Mouse (Mus musculus) thymus, adult 2 months (tissue): ENCODE measurements around the gene Polr3h.

Source experiments
- CTCF ChIP-seq: fragments of 200-500 bp; IDR thresholded peaks from 2 replicates; pipeline ENCODE4 v1.5.1; 2012; ENCODE audit warnings: mild to moderate bottlenecking, control low read depth, low read length, moderate library complexity, borderline replicate concordance; ENCODE audit not compliant: control insufficient read depth, poor library complexity, insufficient read depth; ENCODE audit errors: extremely low read depth
- POLR2A ChIP-seq: fragments of 200-500 bp; IDR thresholded peaks from 2 replicates; pipeline ENCODE4 v1.6.1; 2012; ENCODE audit warnings: mild to moderate bottlenecking, low read length, control low read depth, moderate library complexity; ENCODE audit not compliant: control insufficient read depth, poor library complexity, insufficient read depth; ENCODE audit errors: extremely low read depth

- TF ChIP-seq CTCF: no peak
- no peak for TF ChIP-seq POLR2A
These were observed 78.9 kb downstream of the Polr3h start for GRCm38 (mm10) chr15:81847161-81847560.
